Mouse (Mus musculus) hindbrain, postnatal 0 days (tissue): Measurements from ENCODE around the gene Trex1. TPM values are rescaled to one million over a fixed set of nuclear protein-coding genes. Genes with fewer than 3 reads are reported as not detected.

Source experiments
- ATAC-seq: fragments of 200-750 bp; cut with Nextera tagmentation; 2 replicates; pipeline ENCODE4 v1.8.0; 2017; ENCODE audit warnings: mild to moderate bottlenecking, moderate TSS enrichment, moderate library complexity
- DNase-seq: peaks from one replicate; pipeline ENCODE4 v3.0.0-alpha.2; 2015; ENCODE audit warnings: low spot score
- H3K27ac ChIP-seq: fragments of 300-500 bp; sonication (generic); 2 replicates; pipeline ENCODE4 v1.5.1; 2014; ENCODE audit warnings: mild to moderate bottlenecking
- H3K27me3 ChIP-seq: fragments of 300-500 bp; sonication (generic); 2 replicates; pipeline ENCODE4 v1.6.1; 2014; ENCODE audit warnings: low read length, mixed read lengths; ENCODE audit not compliant: insufficient read depth
- H3K36me3 ChIP-seq: fragments of 300-500 bp; sonication (generic); 2 replicates; pipeline ENCODE4 v1.6.1; 2014; ENCODE audit warnings: low read length, mixed read lengths; ENCODE audit not compliant: insufficient read depth
- H3K4me1 ChIP-seq: fragments of 300-500 bp; sonication (generic); 2 replicates; pipeline ENCODE4 v1.6.1; 2014; ENCODE audit warnings: antibody characterized with exemption, low read length, mixed read lengths; ENCODE audit not compliant: insufficient read depth
- H3K4me2 ChIP-seq: fragments of 300-500 bp; sonication (generic); 2 replicates; pipeline ENCODE4 v1.6.1; 2014; ENCODE audit warnings: low read depth, mild to moderate bottlenecking, low read length, moderate library complexity, mixed read lengths
- H3K4me3 ChIP-seq: fragments of 300-500 bp; sonication (generic); 2 replicates; pipeline ENCODE4 v1.5.1; 2014; ENCODE audit warnings: low read length
- H3K9ac ChIP-seq: fragments of 300-500 bp; sonication (generic); replicated peaks from 2 replicates; pipeline ENCODE4 v1.6.1; 2014; ENCODE audit warnings: mild to moderate bottlenecking, low read length, moderate library complexity, mixed read lengths
- H3K9me3 ChIP-seq: fragments of 300-500 bp; sonication (generic); 2 replicates; pipeline ENCODE4 v1.6.1; 2016; ENCODE audit warnings: low read length, mixed read lengths
- CTCF ChIP-seq: IDR thresholded peaks from 2 replicates; pipeline ENCODE4 v1.5.1; 2016; ENCODE audit warnings: antibody characterized with exemption, control low read depth, low read depth
- WGBS: fragments of 180-500 bp; shearing (Covaris S2); extraction: QIAGEN DNeasy Blood & Tissue Kit; methylation state at CpG from one replicate; pipeline ENCODE4 v1.1.7; 2014; 5-methylcytosine and 5-hydroxymethylcytosine counted together
- polyA plus RNA-seq: library from polyadenylated mRNA; unstranded; fragments of >200 nt; fragmentation: Nextera tagmentation; extraction: Ambion mirVana; gene quantifications from 2 replicates; pipeline ENCODE4 v1.2.1, GENCODE M21; 2015
- total RNA-seq: library from RNA; depleted of rRNA; stranded (reverse); fragments of >200 nt; gene quantifications from 2 replicates; pipeline ENCODE4 v1.2.3, GENCODE M21; 2014

Gene Trex1
- total and polyA plus RNA-seq, 2 experiments from 2014 or later, result 14.3 to 20.1 TPM

DNA sequence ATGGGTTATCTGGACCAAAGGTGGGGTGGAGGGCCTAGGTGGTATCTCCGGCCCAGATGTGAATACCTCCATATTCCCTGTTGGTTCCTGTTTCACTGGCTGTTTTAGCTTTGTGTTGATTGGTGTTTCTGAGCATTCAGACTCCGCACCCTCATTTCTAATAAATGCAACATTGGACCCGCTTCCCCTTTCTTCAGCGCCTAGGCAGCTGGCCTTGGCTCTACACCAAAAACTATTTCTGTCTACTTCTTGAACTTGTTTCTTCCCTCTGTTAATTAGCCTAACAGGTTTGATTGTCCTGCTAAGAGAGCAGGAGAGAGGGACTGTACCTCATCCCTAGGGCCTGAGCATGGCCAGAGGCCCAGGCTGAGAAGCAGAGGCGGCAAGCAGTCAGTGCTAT is 2.0 kb downstream of the Trex1 start:
- peaks cover 16% of the 10 kb centered on the region for H3K4me1 ChIP-seq
- DNase-seq (no peak), ATAC-seq (no peak)
- no peak overlapping the region for H3K27ac ChIP-seq
- no peaks in the 10 kb centered on the region for H3K9me3 ChIP-seq
- no peak overlapping the region for H3K4me2 ChIP-seq
- H3K27me3 ChIP-seq, result no peaks in the 10 kb centered on the region
- TF ChIP-seq CTCF, result no peak
- no peak overlapping the region for H3K4me3 ChIP-seq
- H3K36me3 ChIP-seq, result peaks cover 24% of the 10 kb centered on the region; the same call in 1 of the 2 replicates
- H3K9ac ChIP-seq, result no peak overlapping the region
- WGBS, result 95% methylated on average over 5 of the region's 5 CpGs

DNA sequence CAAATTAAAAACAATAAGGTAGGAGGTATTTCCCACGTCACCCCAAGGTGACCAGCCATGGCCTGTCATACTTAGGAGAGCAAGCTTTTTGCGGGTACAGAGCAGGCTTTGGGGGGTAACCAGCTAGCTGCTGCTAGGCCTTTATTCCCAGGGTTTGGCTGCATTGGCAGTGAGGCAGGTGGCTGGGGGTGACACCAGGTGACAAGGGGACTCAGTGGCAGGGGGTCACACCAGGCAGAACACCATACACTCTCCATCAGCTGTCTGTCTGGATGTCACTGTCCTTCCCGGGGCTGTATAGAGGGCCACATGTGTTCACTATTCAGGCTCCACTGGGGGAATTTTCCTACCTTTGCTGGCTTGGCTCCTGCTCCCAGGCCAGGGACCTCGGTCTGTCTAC is 2.6 kb downstream of the Trex1 start:
- ATAC-seq (no peak), DNase-seq (no peak)
- H3K4me3 ChIP-seq, result no peak overlapping the region
- H3K27me3 ChIP-seq, result no peaks in the 10 kb centered on the region
- H3K27ac ChIP-seq, result no peak overlapping the region
- no peak overlapping the region for H3K4me2 ChIP-seq
- no peaks in the 10 kb centered on the region for H3K9me3 ChIP-seq
- H3K36me3 ChIP-seq, result peaks cover 18% of the 10 kb centered on the region; the same call in 1 of the 2 replicates
- TF ChIP-seq CTCF, result no peak
- no peak overlapping the region for H3K9ac ChIP-seq
- WGBS, result 87% methylated on average over 4 of the region's 4 CpGs
- H3K4me1 ChIP-seq, result peaks cover 16% of the 10 kb centered on the region

DNA sequence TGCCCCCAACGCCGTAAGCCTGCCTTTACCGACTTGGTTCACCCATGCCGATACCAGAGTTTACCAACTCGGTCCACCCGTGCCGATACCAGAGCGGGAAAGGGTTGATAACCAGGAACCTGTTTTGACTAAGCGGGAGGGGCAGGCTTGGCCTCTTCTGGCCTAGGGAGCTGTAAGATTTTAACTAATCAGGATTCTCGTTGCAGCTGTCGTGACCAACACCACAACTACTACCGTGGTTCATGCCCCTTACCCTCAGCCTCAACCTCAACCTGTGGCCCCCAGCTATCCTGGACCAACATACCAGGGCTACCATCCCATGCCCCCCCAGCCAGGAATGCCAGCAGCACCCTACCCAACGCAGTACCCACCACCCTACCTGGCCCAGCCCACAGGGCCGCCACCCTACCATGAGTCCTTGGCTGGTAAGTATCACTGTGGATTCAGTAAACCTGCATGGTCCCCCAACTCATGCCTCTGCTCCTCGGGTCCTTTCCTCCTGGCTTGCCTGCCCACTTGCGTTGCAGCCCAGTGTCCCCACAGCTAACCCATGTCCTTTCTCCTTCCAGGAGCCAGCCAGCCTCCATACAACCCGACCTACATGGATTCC is 3.3 kb downstream of the Trex1 start:
- H3K27me3 ChIP-seq, result no peaks in the 10 kb centered on the region
- peaks cover 16% of the 10 kb centered on the region for H3K4me1 ChIP-seq
- no peaks in the 10 kb centered on the region for H3K9me3 ChIP-seq
- no peak overlapping the region for H3K4me2 ChIP-seq
- 91% methylated on average over 17 of the region's 17 CpGs for WGBS
- DNase-seq, result no peak
- peaks cover 18% of the 10 kb centered on the region; the same call in 1 of the 2 replicates for H3K36me3 ChIP-seq
- no peak overlapping the region for H3K9ac ChIP-seq
- no peak for ATAC-seq
- H3K4me3 ChIP-seq, result no peak overlapping the region
- TF ChIP-seq CTCF, result no peak
- no peak overlapping the region for H3K27ac ChIP-seq

DNA sequence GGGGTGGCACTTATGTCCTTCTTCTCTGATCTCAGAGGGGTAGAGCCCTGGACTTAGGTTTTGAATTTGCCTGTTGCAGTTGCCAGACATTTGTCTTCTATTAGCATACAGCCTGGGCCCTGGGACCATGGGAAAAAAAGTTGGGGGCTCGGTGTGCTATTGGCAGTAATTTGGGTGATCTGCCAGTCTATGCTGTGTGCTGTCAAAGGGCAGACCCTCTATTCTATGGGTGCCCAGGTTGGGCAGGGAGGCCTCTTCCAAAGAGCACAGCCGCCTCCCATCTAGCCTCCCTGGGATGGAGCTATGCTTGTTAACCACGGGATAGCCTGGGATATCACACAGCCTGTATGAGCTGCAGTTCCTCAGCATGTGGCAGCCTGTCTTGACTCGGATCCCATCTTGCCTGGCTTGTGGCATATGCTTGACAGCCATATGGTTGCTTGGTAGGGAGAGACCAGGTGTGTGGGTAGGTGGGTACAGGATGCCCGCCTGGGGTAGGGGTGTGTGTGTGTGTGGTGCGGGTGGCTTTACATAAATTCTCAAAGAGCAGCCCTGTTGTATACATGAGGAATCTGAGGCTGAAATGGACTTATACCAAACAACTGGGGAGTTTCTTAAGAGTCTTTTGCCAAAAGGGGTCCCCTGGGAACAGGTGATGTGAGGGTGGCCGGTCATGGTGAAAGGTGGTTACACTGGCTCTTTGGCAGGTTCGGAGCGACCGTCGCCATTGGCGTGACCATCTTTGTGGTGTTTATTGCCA is 4.1 kb downstream of the Trex1 start:
- H3K27me3 ChIP-seq, result no peaks in the 10 kb centered on the region
- peaks cover 16% of the 10 kb centered on the region for H3K4me1 ChIP-seq
- no peaks in the 10 kb centered on the region for H3K9me3 ChIP-seq
- peaks cover 18% of the 10 kb centered on the region; the same call in 1 of the 2 replicates for H3K36me3 ChIP-seq
- peak overlapping the region; percentile 15 for H3K9ac ChIP-seq
- ATAC-seq, result no peak
- WGBS, result 87% methylated on average over 12 of the region's 12 CpGs
- H3K27ac ChIP-seq, result peak overlapping the region; percentile 76
- no peak for TF ChIP-seq CTCF
- H3K4me2 ChIP-seq, result peak overlapping the region; percentile 52
- H3K4me3 ChIP-seq, result peak overlapping the region; percentile 22
- DNase-seq, result no peak

DNA sequence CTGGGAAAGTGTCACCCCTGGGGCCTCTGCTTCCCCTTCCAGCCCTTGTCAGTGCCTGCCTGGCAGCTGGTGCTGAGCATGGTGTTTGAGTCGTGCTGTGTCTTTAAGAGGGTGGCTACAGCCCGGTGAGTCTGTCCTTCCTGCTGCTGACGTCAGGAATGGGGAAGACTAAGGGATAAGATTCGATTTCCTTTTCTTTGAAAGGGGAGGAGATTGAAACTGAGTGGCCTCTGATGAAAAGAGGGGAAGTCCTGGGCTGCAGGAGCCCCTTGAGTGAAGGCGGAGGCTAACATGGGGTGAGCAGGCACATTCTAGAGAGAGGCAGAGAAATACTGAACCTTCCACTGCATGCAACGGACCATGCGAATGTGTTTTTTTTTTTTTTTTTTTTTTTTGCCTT is 4.8 kb downstream of the Trex1 start:
- Histone ChIP-seq H3K4me2 (peak overlapping the region; percentile 52), H3K9ac (peak overlapping the region; percentile 15), H3K27ac (peak overlapping the region; percentile 76), H3K36me3 (peaks cover 18% of the 10 kb centered on the region; the same call in 1 of the 2 replicates), H3K27me3 (no peaks in the 10 kb centered on the region), H3K4me1 (peaks cover 16% of the 10 kb centered on the region), H3K9me3 (no peaks in the 10 kb centered on the region), H3K4me3 (peak overlapping the region; percentile 22)
- WGBS, result 9% methylated on average over 7 of the region's 7 CpGs
- peak; percentile 81 for DNase-seq
- TF ChIP-seq CTCF, result no peak
- ATAC-seq, result peak; percentile 77

DNA sequence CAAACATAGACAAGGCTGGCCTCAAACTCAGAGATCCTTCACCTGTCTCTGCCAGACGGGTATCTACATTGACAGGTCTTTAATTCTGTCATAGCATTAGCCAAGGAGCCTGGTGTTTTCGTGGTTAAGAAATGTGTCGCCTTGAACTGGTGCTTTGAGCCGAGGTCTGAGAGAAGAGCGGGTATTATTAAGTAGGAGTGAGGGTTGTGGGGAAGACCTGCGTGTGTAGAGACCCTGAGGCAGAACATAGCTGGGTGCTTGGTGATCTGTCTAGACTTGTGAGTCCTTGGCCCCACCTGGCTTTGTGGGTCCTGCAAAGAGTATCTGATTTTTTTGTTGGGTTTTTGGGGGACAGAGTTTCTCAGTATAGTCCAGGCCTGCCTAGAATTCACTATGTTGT is 5.7 kb downstream of the Trex1 start:
- Histone ChIP-seq H3K4me1 (peaks cover 13% of the 10 kb centered on the region), H3K4me3 (no peak overlapping the region), H3K27ac (no peak overlapping the region), H3K36me3 (peaks cover 18% of the 10 kb centered on the region; the same call in 1 of the 2 replicates), H3K4me2 (no peak overlapping the region), H3K9ac (no peak overlapping the region), H3K27me3 (no peaks in the 10 kb centered on the region), H3K9me3 (no peaks in the 10 kb centered on the region)
- ATAC-seq, result no peak
- no peak for TF ChIP-seq CTCF
- WGBS, result 77% methylated on average over 6 of the region's 6 CpGs
- DNase-seq, result no peak

DNA sequence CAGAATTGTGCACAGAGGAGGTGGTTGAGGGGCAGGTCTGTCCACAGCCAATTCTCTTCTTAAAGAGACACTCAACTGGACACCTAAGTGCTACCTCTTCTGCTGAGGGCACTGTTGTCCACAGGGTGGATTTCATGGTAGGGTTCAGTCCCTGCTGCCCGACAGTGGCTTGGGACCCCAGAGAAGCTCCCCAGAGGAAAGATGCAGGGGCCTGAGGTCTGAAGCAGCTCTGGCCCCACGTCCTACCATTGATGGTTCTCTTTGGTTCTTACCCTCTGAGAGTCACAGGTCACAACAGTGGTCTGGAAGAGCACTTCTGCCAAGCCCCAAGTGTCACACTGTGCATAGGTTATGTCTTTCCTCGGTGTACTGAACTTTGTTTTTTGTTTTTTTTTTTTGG is 6.2 kb downstream of the Trex1 start:
- no peaks in the 10 kb centered on the region for H3K9me3 ChIP-seq
- WGBS, result 82% methylated on average over 3 of the region's 3 CpGs
- H3K36me3 ChIP-seq, result peaks cover 15% of the 10 kb centered on the region; the same call in 1 of the 2 replicates
- no peak overlapping the region for H3K4me2 ChIP-seq
- no peak overlapping the region for H3K27ac ChIP-seq
- H3K9ac ChIP-seq, result no peak overlapping the region
- H3K4me3 ChIP-seq, result no peak overlapping the region
- peaks cover 9% of the 10 kb centered on the region for H3K4me1 ChIP-seq
- ATAC-seq (no peak), DNase-seq (no peak)
- no peak for TF ChIP-seq CTCF
- no peaks in the 10 kb centered on the region for H3K27me3 ChIP-seq
